Mouse (Mus musculus) myocyte (in vitro differentiated cells): ENCODE measurements at regions not wholly inside any gene's neighbourhood (a gene's known extent, or its start where the extent isn't known, plus 50 kb on each side); places are given as distances from the start of the nearest gene placed in this dataset.
A peak's percentile ranks its signal among the peaks of the same experiment; 100 is the strongest.

Experiments used
- H3K27me3 ChIP-seq: one replicate; pipeline ENCODE4 v1.6.1; 2011; ENCODE audit not compliant: control insufficient read depth, insufficient read depth, insufficient read length
- H3K36me3 ChIP-seq: one replicate; pipeline ENCODE4 v1.6.1; 2011; ENCODE audit not compliant: control insufficient read depth, insufficient read depth
- H3K4me2 ChIP-seq: one replicate; pipeline ENCODE4 v1.6.1; 2011; ENCODE audit warnings: low read depth, control low read depth
- H3K4me3 ChIP-seq: one replicate; pipeline ENCODE4 v1.5.1; 2011; ENCODE audit warnings: mild to moderate bottlenecking, control low read depth, moderate library complexity
- H3K79me2 ChIP-seq: one replicate; pipeline ENCODE4 v1.6.1; 2011; ENCODE audit not compliant: control insufficient read depth, insufficient read depth
- H3ac ChIP-seq: one replicate; pipeline ENCODE4 v1.6.1; 2011; ENCODE audit not compliant: control insufficient read depth, insufficient read length
- CEBPB ChIP-seq: IDR thresholded peaks from 2 replicates; pipeline ENCODE4 v1.6.1; 2011; ENCODE audit warnings: mild to moderate bottlenecking, moderate library complexity; ENCODE audit not compliant: poor library complexity, insufficient read depth, severe bottlenecking
- E2F4 ChIP-seq: IDR thresholded peaks from one replicate; pipeline ENCODE4 v1.6.1; 2011; ENCODE audit warnings: mild to moderate bottlenecking, control low read depth, moderate library complexity; ENCODE audit not compliant: insufficient read depth
- MAX ChIP-seq: IDR thresholded peaks from one replicate; pipeline ENCODE4 v1.6.1; 2011; ENCODE audit warnings: low read depth, mild to moderate bottlenecking, control low read depth
- MYOD1 ChIP-seq, 3 experiments: IDR thresholded peaks; one replicate each; pipeline ENCODE4 v1.6.1; 2011; ENCODE audit warnings: control low read depth in 2 of 3, low read depth in 2 of 3, mild to moderate bottlenecking in 2 of 3, moderate library complexity in 1 of 3; ENCODE audit not compliant: insufficient read length in 2 of 3, control insufficient read depth in 1 of 3
- MYOG ChIP-seq, 3 experiments: IDR thresholded peaks; one replicate each; pipeline ENCODE4 v1.6.1; 2011; ENCODE audit warnings: control low read depth in 2 of 3, low read depth in 2 of 3, mild to moderate bottlenecking in 2 of 3; ENCODE audit not compliant: insufficient read length in 2 of 3, control insufficient read depth in 1 of 3, insufficient read depth in 1 of 3
- POLR2A ChIP-seq: IDR thresholded peaks from one replicate; pipeline ENCODE4 v1.6.1; 2011; ENCODE audit warnings: low read depth, mild to moderate bottlenecking, control low read depth, moderate library complexity; ENCODE audit not compliant: insufficient read length
- POLR2AphosphoS2 ChIP-seq: IDR thresholded peaks from one replicate; pipeline ENCODE4 v1.6.1; 2011; ENCODE audit warnings: low read depth, control low read depth; ENCODE audit not compliant: insufficient read length
- REST ChIP-seq: IDR thresholded peaks from one replicate; pipeline ENCODE4 v1.6.1; 2011; ENCODE audit warnings: mild to moderate bottlenecking, control low read depth, moderate library complexity; ENCODE audit not compliant: insufficient read depth, insufficient read length
- SRF ChIP-seq: IDR thresholded peaks from one replicate; pipeline ENCODE4 v1.6.1; 2011; ENCODE audit warnings: low read depth; ENCODE audit not compliant: control insufficient read depth, insufficient read length
- TCF12 ChIP-seq: IDR thresholded peaks from one replicate; pipeline ENCODE4 v1.6.1; 2011; ENCODE audit warnings: mild to moderate bottlenecking, control low read depth; ENCODE audit not compliant: poor library complexity, insufficient read depth, severe bottlenecking
- TCF3 ChIP-seq: IDR thresholded peaks from one replicate; pipeline ENCODE4 v1.6.1; 2011; ENCODE audit warnings: low read depth, control low read depth; ENCODE audit not compliant: insufficient read length
- USF1 ChIP-seq: IDR thresholded peaks from one replicate; pipeline ENCODE4 v1.6.1; 2011; ENCODE audit warnings: low read depth, mild to moderate bottlenecking, control low read depth, moderate library complexity

GRCm38 (mm10) chr4:87647932-87648911 lies 384.9 kb downstream of the Mllt3 start:
- Histone ChIP-seq H3ac (no peak overlapping the region), H3K79me2 (no peaks in the 10 kb centered on the region), H3K36me3 (no peaks in the 10 kb centered on the region), H3K4me2 (peak overlapping the region; percentile 73), H3K4me3 (peak overlapping the region; percentile 7), H3K27me3 (no peaks in the 10 kb centered on the region)
- TF ChIP-seq TCF12 (no peak), SRF (no peak), USF1 (peak; percentile 73), POLR2A (no peak), REST (no peak), CEBPB (no peak), MAX (no peak), E2F4 (no peak), TCF3 (no peak), MYOG (IDR thresholded peaks at IDR 0.05; ENCODE audit: control insufficient read depth in 1 of 3, insufficient read depth in 1 of 3, insufficient read length in 2 of 3, low read depth in 2 of 3) (peak in 1 of 3 experiments; percentile 42), POLR2AphosphoS2 (no peak), MYOD1 (IDR thresholded peaks at IDR 0.05; ENCODE audit: control insufficient read depth in 1 of 3, insufficient read length in 2 of 3, low read depth in 2 of 3) (peak in 2 of 3 experiments; percentile 66 to 74)

- Histone ChIP-seq H3K4me2 (no peak overlapping the region), H3K36me3 (no peaks in the 10 kb centered on the region), H3K4me3 (no peak overlapping the region), H3K27me3 (no peaks in the 10 kb centered on the region), H3ac (no peak overlapping the region), H3K79me2 (no peaks in the 10 kb centered on the region)
- TF ChIP-seq REST (no peak), MAX (no peak), POLR2AphosphoS2 (no peak), USF1 (no peak), CEBPB (no peak), POLR2A (no peak), E2F4 (no peak), MYOD1 (IDR thresholded peaks at IDR 0.05; ENCODE audit: control insufficient read depth in 1 of 3, insufficient read length in 2 of 3, low read depth in 2 of 3) (no peak), TCF3 (no peak)
Measured at GRCm38 (mm10) chr4:87642002-87642401, 391.2 kb downstream of the Mllt3 start.

GRCm38 (mm10) chr4:87641551-87641950 lies 391.6 kb downstream of the Mllt3 start:
- H3K27me3 ChIP-seq = no peaks in the 10 kb centered on the region

GRCm38 (mm10) chr4:87638380-87638646 lies 394.9 kb downstream of the Mllt3 start:
- H3K4me2 ChIP-seq = no peak overlapping the region
- H3K79me2 ChIP-seq = no peaks in the 10 kb centered on the region
- no peaks in the 10 kb centered on the region for H3K36me3 ChIP-seq
- H3ac ChIP-seq = no peak overlapping the region
- no peak for TF ChIP-seq TCF3
- no peak for TF ChIP-seq MAX
- no peak for TF ChIP-seq REST
- no peaks in the 10 kb centered on the region for H3K27me3 ChIP-seq
- no peak overlapping the region for H3K4me3 ChIP-seq

More at GRCm38 (mm10) chr4:87641551-87641950, 391.6 kb downstream of the Mllt3 start:
- no peak for TF ChIP-seq REST
- no peak for TF ChIP-seq E2F4
- TF ChIP-seq USF1 = no peak
- TF ChIP-seq POLR2AphosphoS2 = no peak
- TF ChIP-seq TCF3 = no peak
- TF ChIP-seq MYOG (IDR thresholded peaks at IDR 0.05; ENCODE audit: control insufficient read depth in 1 of 3, insufficient read depth in 1 of 3, insufficient read length in 2 of 3, low read depth in 2 of 3) = no peak
- no peak for TF ChIP-seq MYOD1 (IDR thresholded peaks at IDR 0.05; ENCODE audit: control insufficient read depth in 1 of 3, insufficient read length in 2 of 3, low read depth in 2 of 3)
- no peak for TF ChIP-seq SRF
- no peak for TF ChIP-seq CEBPB
- no peak for TF ChIP-seq TCF12
- TF ChIP-seq POLR2A = no peak
- no peak for TF ChIP-seq MAX
- H3ac ChIP-seq = no peak overlapping the region
- no peaks in the 10 kb centered on the region for H3K79me2 ChIP-seq
- H3K36me3 ChIP-seq = no peaks in the 10 kb centered on the region
- H3K4me2 ChIP-seq = no peak overlapping the region
- H3K4me3 ChIP-seq = no peak overlapping the region
